Mouse (Mus musculus) forebrain, embryonic 11.5 days (tissue): Measurements from ENCODE around the gene Nek7. TPM values are rescaled to one million over a fixed set of nuclear protein-coding genes. Genes with fewer than 3 reads are reported as not detected.

Source experiments
- ATAC-seq: fragments of 200-750 bp; cut with Nextera tagmentation; replicated peaks from 2 replicates; pipeline ENCODE4 v1.8.0; 2017; ENCODE audit warnings: moderate TSS enrichment; ENCODE audit not compliant: low FRiP score
- DNase-seq: peaks from one replicate; pipeline ENCODE4 v3.0.0-alpha.2; 2017; ENCODE audit warnings: low spot score
- H3K27ac ChIP-seq: fragments of 300-500 bp; sonication (generic); 2 replicates; pipeline ENCODE4 v1.5.1; 2014; ENCODE audit warnings: low read depth, low read length
- H3K27me3 ChIP-seq: fragments of 300-500 bp; sonication (generic); 2 replicates; pipeline ENCODE4 v1.6.1; 2014; ENCODE audit warnings: mild to moderate bottlenecking, low read length, mixed read lengths; ENCODE audit not compliant: control insufficient read depth, insufficient read depth
- H3K36me3 ChIP-seq: fragments of 300-500 bp; sonication (generic); 2 replicates; pipeline ENCODE4 v1.6.1; 2014; ENCODE audit warnings: mild to moderate bottlenecking, low read length, moderate library complexity, mixed read lengths; ENCODE audit not compliant: control insufficient read depth, insufficient read depth
- H3K4me1 ChIP-seq: fragments of 300-500 bp; sonication (generic); replicated peaks from 2 replicates; pipeline ENCODE4 v1.6.1; 2014; ENCODE audit warnings: low read length, mixed read lengths; ENCODE audit not compliant: control insufficient read depth, insufficient read depth
- H3K4me2 ChIP-seq: fragments of 300-500 bp; sonication (generic); 2 replicates; pipeline ENCODE4 v1.6.1; 2014; ENCODE audit warnings: low read depth, mild to moderate bottlenecking, low read length, moderate library complexity, mixed read lengths; ENCODE audit not compliant: severe bottlenecking
- H3K4me3 ChIP-seq: fragments of 300-500 bp; sonication (generic); 2 replicates; pipeline ENCODE4 v1.5.1; 2014; ENCODE audit warnings: low read depth, low read length
- H3K9ac ChIP-seq: fragments of 300-500 bp; sonication (generic); 2 replicates; pipeline ENCODE4 v1.6.1; 2014; ENCODE audit warnings: low read length
- H3K9me3 ChIP-seq: fragments of 300-500 bp; sonication (generic); 2 replicates; pipeline ENCODE4 v1.6.1; 2016; ENCODE audit warnings: low read length, mixed read lengths; ENCODE audit not compliant: control insufficient read depth
- WGBS: fragments of 180-500 bp; shearing (Covaris S2); extraction: QIAGEN DNeasy Blood & Tissue Kit; methylation state at CpG from one replicate; pipeline ENCODE4 v1.1.7; 2014; 5-methylcytosine and 5-hydroxymethylcytosine counted together
- polyA plus RNA-seq: library from polyadenylated mRNA; unstranded; fragments of >200 nt; fragmentation: Nextera tagmentation; extraction: Ambion mirVana; gene quantifications from 2 replicates; pipeline ENCODE4 v1.2.1, GENCODE M21; 2014

Nek7 gene
- polyA plus RNA-seq, 1 experiment from 2014 or later, result 30.7 TPM

DNA sequence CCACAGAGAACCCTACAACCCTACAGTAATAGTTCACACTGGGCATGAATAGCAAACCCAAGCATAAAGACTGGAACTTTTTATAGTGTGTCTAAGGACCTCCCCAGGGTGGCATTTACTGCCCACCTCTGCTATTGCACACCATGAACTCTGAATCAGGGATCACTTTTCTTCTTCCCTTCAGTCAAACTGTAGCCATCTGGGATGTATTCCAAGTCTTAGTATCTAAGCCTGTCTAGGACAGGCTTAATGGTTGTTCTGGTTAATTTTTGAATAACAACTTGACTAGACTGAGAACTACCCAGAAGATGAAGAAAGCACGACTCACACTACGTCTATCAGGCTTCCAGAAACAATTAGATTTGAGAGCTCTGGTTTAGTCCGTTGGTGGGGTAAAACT lies 8.5 kb upstream of the Nek7 start:
- Histone ChIP-seq H3K4me2 (no peak overlapping the region), H3K36me3 (no peaks in the 10 kb centered on the region), H3K9me3 (no peaks in the 10 kb centered on the region), H3K27me3 (no peaks in the 10 kb centered on the region), H3K27ac (no peak overlapping the region), H3K4me3 (no peak overlapping the region), H3K9ac (no peak overlapping the region), H3K4me1 (no peaks in the 10 kb centered on the region)
- 81% methylated on average over 3 of the region's 3 CpGs for WGBS
- ATAC-seq, result no peak
- DNase-seq, result no peak

DNA sequence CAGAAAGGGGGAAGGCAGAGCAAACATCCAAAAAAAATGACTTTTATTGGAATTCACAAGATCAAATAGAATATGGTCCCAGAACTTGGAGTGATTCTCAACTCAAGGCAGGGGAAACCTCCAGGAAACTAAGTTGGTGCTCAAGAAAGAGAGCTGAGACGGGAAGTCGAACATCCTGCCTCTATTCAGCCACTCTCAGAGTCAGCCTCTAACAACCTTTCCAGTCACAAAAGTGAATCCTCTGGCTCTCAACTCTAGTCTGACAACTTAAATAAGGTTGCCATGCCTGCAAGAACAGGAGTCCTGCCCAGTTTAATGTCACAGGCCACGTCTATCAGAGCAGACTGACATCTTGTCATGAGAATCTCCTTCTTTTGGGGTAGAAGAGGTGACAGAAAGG lies 7.9 kb upstream of the Nek7 start:
- no peak for DNase-seq
- no peaks in the 10 kb centered on the region for H3K27me3 ChIP-seq
- H3K4me2 ChIP-seq, result no peak overlapping the region

DNA sequence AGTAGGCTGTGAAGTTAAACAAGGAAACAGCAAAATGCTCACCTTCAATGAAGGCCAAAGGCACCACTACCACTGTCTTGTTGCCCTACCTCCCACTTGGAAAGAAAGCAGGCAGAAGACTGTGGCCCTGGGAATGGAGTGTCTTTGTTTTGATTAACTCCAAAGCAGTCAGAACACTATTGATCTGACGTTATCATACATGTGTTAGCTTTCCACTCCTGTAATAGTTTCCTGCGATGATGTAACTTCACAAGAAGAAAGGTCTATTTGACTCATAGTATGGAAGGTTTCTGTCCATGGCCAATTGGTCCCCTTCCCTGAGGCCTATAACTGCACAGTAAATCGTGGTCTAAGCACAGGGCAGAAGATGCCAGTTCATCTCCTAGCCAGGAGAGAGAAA lies 6.3 kb upstream of the Nek7 start:
- Histone ChIP-seq H3K4me2 (no peak overlapping the region), H3K9ac (no peak overlapping the region), H3K27ac (no peak overlapping the region), H3K27me3 (no peaks in the 10 kb centered on the region), H3K4me3 (no peak overlapping the region), H3K4me1 (no peaks in the 10 kb centered on the region), H3K9me3 (no peaks in the 10 kb centered on the region), H3K36me3 (no peaks in the 10 kb centered on the region)
- ATAC-seq (no peak), DNase-seq (no peak)
- WGBS, result 87% methylated on average over 3 of the region's 3 CpGs

More for the DNA sequence above, 7.9 kb upstream of the Nek7 start:
- H3K9ac ChIP-seq, result no peak overlapping the region
- H3K9me3 ChIP-seq, result no peaks in the 10 kb centered on the region
- ATAC-seq, result no peak
- WGBS, result 85% methylated on average over 3 of the region's 3 CpGs
- H3K36me3 ChIP-seq, result no peaks in the 10 kb centered on the region
- H3K27ac ChIP-seq, result no peak overlapping the region
- no peaks in the 10 kb centered on the region for H3K4me1 ChIP-seq
- no peak overlapping the region for H3K4me3 ChIP-seq

DNA sequence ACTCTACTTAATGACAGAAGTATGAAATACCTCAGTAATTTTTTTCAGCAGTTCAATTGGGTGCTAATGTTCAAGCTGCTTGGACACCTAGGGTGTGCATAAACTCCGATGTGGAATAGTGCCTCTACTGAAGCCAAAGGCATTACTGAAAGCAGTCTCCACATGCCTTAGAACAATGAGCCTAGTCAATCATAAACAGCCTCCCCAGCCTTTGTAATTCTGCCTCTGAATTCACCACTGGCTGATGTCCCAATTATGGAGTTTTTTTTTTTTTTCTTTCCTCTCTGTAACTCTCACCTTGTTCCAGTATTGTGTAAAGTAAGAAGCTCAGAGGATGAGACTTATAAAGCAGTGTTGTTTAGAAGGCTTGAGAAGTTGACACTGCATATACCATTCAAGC lies 3.9 kb upstream of the Nek7 start:
- Histone ChIP-seq H3K9ac (no peak overlapping the region), H3K9me3 (no peaks in the 10 kb centered on the region), H3K36me3 (no peaks in the 10 kb centered on the region), H3K4me3 (no peak overlapping the region), H3K4me1 (no peaks in the 10 kb centered on the region), H3K27me3 (no peaks in the 10 kb centered on the region), H3K4me2 (no peak overlapping the region), H3K27ac (no peak overlapping the region)
- DNase-seq (no peak), ATAC-seq (no peak)
- 35% methylated on average over 1 of the region's 1 CpGs for WGBS

DNA sequence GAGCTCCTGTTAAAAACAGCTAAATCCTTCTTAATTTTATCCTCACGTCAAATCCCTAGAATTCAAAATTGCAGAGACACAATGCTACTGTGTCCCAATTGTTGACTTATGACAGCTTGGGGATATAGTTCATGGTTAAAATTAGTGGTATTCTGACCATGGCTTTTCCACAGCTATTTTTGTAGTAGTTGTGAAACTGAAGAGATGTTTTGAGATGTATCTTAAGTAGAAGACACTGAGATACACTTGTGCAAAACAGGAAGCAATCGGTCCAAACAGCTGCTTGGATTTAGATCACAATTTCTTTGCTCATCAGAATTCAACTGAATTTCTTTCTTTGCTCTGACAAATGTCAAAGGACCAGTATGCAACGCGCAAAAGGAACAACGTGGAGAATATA lies 2.9 kb upstream of the Nek7 start:
- Histone ChIP-seq H3K4me2 (no peak overlapping the region), H3K4me1 (no peaks in the 10 kb centered on the region; the same call in 1 of the 2 replicates), H3K27me3 (no peaks in the 10 kb centered on the region), H3K9me3 (no peaks in the 10 kb centered on the region), H3K27ac (no peak overlapping the region), H3K4me3 (no peak overlapping the region), H3K36me3 (no peaks in the 10 kb centered on the region), H3K9ac (no peak overlapping the region)
- DNase-seq, result no peak
- 93% methylated on average over 5 of the region's 5 CpGs for WGBS
- ATAC-seq, result no peak

DNA sequence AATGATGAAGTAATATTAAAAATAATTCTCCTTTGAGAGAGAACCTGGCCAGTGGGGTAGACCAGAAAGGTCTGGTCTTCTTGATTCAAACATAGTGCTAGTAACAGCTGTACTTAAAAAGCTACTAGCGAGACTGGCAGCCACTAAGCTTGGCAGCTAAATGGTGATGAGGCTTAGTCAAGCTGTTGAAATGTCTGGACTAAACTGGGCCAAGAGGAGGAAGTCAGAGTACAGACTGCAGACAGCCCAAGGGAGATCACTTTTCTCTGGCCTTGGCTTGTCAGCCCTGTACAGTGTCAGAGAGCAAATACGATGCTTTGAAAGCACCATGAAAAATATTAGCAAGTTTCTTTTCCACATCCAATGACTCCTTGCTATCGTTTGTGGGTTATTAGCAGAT lies 2.5 kb upstream of the Nek7 start:
- DNase-seq, result no peak
- no peak overlapping the region for H3K4me2 ChIP-seq
- H3K36me3 ChIP-seq, result no peaks in the 10 kb centered on the region
- no peaks in the 10 kb centered on the region for H3K9me3 ChIP-seq
- H3K4me3 ChIP-seq, result no peak overlapping the region
- no peak overlapping the region for H3K9ac ChIP-seq
- WGBS, result 88% methylated on average over 3 of the region's 3 CpGs
- no peak overlapping the region for H3K27ac ChIP-seq
- no peak for ATAC-seq
- no peaks in the 10 kb centered on the region; the same call in 1 of the 2 replicates for H3K4me1 ChIP-seq
- H3K27me3 ChIP-seq, result no peaks in the 10 kb centered on the region

DNA sequence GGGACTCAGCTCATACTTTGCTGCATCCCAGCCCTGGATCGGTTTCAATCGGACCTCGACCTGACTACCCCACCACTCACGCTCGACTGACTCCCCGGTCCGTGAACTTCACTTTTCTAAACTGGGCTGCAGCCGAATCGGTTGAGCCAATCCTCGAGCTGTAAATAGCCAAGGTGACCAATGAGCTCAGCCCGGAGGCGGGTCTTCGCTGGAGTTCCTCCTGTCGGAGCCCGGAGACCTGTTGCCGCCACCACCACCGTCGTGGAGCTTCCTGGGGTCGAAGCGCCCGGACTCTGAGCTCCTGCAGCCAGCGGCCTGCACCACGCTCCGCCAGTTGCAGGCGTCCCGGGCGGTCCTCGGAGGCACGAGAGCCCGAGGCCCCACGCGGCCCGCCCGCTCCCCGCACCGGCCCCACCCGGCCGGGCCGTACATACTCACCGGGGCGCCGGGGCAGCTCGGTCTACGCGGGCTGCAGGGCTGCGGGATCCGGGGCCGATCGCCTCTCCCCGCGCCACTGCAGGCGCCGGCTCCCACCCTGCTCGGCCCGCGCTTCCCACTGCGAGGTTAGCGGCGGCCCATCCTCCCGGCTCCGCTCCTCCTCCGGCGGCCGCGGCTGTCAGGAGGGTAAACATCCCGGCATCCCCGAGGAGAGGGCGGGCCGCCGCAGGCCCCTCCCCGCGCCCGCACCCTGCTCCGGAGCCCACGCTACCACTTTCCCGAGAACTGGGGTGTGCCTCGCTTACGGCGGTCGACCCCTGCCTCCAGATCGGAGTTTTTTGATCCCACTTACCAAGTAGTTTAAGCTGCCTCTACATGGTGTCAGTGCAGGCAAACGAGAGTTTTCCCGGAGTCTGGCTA lies 598 bp downstream of the Nek7 start:
- Histone ChIP-seq H3K27ac (peak overlapping the region; percentile 86), H3K36me3 (no peaks in the 10 kb centered on the region), H3K27me3 (no peaks in the 10 kb centered on the region), H3K9ac (peak overlapping the region; percentile 83), H3K4me2 (peak overlapping the region; percentile 71), H3K4me3 (peak overlapping the region; percentile 82), H3K9me3 (no peaks in the 10 kb centered on the region), H3K4me1 (no peaks in the 10 kb centered on the region; the same call in 1 of the 2 replicates)
- DNase-seq, result peak; percentile 96
- under 1% methylated on average over 77 of the region's 83 CpGs for WGBS
- peak; percentile 95 for ATAC-seq

DNA sequence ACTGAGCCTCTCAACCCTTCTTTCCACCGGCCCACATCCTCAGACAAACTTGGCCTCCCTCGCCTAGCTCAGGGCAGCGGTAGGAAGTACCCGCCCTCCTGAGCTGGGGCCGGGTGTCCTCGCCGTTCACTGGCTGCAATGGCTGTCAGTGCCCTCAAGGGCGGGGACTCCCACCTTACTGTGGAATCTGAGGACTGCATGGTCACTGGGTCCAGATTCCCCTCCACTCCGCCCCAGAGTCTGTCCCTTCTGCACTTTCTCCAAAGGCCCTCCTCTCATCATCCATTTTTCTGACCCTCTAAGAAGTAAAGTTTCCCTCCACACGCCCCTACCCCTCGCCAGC lies 2.0 kb downstream of the Nek7 start:
- no peaks in the 10 kb centered on the region for H3K36me3 ChIP-seq
- H3K27ac ChIP-seq, result 0 out of 2 replicates have a peak overlapping the region, but pooled peaks have one; percentile 34
- H3K4me2 ChIP-seq, result peak overlapping the region; percentile 71
- WGBS, result 1% methylated on average over 11 of the region's 11 CpGs
- H3K9me3 ChIP-seq, result no peaks in the 10 kb centered on the region
- peak overlapping the region; percentile 60 for H3K9ac ChIP-seq
- peak; percentile 89 for DNase-seq
- no peaks in the 10 kb centered on the region for H3K27me3 ChIP-seq
- ATAC-seq, result peak; percentile 89
- no peaks in the 10 kb centered on the region; the same call in 1 of the 2 replicates for H3K4me1 ChIP-seq
- H3K4me3 ChIP-seq, result peak overlapping the region; percentile 82
